Mouse (Mus musculus) heart, postnatal 10 days (tissue): ENCODE results near the gene AY358078. TPM values are rescaled to one million over a fixed set of nuclear protein-coding genes. Genes with fewer than 3 reads are reported as not detected.
"Not testable (repeated sequence)": the region's sequence is repeated elsewhere in the genome, so short reads cannot be mapped to it uniquely, and the experiment has no call there.

Experiments
- DNase-seq, 2 experiments: peaks; one replicate each; pipeline ENCODE4 v3.0.0; 2021
- intact Hi-C: fragments of 180-260 bp; cut with DNase I; formaldehyde crosslinking; loops from one replicate; pipeline ENCODE4 v1.15.1; 2025
- total RNA-seq, 2 experiments: library from RNA; stranded (reverse); gene quantifications; 2 replicates each; pipeline ENCODE4 v1.2.3; 2021

AY358078 gene
- not detected for total RNA-seq

GRCm38 (mm10) chr14:51799746-51800145 lies at the start of gene AY358078:
Gene AY358078 (plus strand): TSS chr14:51800046.
- intact Hi-C loops, result no loop called here
- DNase-seq, result no peak

DNA sequence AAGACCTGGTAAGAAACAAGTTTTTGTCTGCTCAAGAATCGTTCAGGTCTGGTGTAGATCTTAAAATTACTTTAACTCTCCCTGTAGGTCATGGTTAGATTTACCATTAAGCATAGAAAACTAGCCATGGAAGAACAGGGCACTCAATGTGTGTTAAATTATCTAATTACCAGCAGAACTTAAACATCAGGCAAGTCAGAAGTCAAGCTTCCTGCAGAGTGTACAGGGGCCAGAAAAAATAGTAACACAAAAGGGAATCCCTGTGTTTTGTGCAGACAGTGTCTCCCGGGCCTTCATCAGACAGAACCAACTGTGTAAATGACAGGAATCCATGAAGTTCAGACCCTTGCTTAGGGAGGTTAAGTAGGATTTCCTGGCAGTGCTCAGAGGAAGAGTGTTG lies 43.9 kb upstream of the AY358078 start:
- intact Hi-C loops, result loop anchor here (5.0 kb wide), 1 partner anchor 504 kb away; no protein-coding TSS in a partner anchor
- no peak for DNase-seq

- peak in 1 of 2 experiments; percentile 13 for DNase-seq
- intact Hi-C loops, result not testable (repeated sequence)
Measured at GRCm38 (mm10) chr14:51771378-51771777, 28.5 kb upstream of the AY358078 start.

GRCm38 (mm10) chr14:51773490-51773889 lies 26.4 kb upstream of the AY358078 start, which contains the start of gene Ang4:
Gene Ang4 (minus strand): TSS chr14:51773590.
- DNase-seq, result no peak
- intact Hi-C loops, result no loop called here

- intact Hi-C loops, result no loop called here
- DNase-seq, result no peak
Measured at GRCm38 (mm10) chr14:51777791-51778190, 22.1 kb upstream of the AY358078 start.

DNA sequence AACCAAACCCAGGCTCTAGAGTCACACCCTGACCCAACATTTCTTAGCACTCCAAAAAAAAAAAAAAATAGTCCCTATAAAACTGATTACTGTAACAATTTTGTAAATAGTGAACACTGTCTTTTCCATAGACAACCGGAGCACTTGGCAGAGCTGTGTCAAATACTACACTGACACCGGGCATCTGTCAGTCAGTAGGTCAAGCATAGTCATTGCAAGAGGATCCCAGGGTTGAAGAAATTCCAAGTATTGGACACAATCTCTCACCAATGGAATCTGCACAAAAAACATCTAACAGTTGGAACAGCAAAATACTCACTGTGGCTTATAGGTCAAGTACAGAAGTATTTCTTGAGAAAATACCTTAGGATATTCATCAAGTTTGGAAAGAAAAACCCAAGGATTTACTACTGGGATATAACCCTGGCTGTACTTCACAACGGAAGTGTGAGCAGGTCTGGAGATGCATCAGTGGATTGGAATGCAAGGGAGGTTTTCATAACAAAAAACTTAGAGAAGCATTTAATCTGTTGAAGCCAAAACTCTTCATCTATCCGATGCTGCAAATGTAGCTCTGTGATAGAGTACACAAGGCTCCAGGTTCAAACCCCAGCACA lies 20.9 kb upstream of the AY358078 start:
- intact Hi-C loops, result no loop called here

GRCm38 (mm10) chr14:51786335-51786734 lies 13.5 kb upstream of the AY358078 start:
- intact Hi-C loops, result no loop called here
- no peak for DNase-seq

More for the DNA sequence above, 20.9 kb upstream of the AY358078 start:
- DNase-seq, result no peak

GRCm38 (mm10) chr14:51787061-51787460 lies 12.8 kb upstream of the AY358078 start:
- intact Hi-C loops, result no loop called here
- DNase-seq, result no peak

GRCm38 (mm10) chr14:51789196-51789595 lies 10.7 kb upstream of the AY358078 start:
- DNase-seq, result no peak
- intact Hi-C loops, result no loop called here

DNA sequence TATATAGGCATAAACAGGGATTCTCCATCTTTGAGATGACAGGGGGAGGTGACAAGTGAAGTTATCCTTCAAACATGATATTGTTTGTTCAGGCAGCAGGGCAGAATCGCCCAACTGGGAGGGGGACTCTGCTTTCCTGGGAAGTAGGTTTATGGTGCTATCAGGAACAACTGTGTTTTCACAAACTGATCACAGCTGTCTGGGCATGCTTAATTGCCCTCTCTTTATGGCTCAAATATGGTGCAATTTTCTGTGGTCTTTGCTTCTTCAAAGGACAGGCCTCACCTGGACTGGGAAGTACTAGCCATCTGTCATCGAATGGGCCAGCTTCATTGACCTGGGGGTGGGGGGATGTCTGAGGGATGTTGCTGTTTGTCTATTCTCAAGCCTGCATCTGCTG lies 5.7 kb upstream of the AY358078 start:
- intact Hi-C loops, result no loop called here
- no peak for DNase-seq

DNA sequence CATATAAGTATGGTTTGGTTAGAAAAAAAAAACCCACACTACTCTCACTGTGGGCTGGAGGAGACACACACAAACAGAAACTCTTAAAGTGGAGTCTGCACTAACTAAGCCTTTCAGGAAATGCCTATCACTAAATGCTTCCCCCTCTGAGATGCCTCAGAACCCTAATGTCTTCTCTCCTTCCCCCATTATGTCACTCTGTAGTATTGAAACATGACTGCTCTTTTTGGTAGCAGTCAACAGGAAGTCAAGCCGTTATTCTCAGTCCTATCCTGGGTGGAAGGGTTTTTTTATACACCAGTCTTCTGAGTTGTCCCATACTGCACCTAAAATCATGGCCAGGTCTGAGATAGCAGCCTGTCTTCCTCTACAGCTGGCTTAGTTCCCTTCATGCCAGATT lies 26.8 kb downstream of the AY358078 start:
- intact Hi-C loops, result no loop called here

GRCm38 (mm10) chr14:51827842-51828241 lies 28.0 kb downstream of the AY358078 start:
- DNase-seq, result peak; percentile 9 to 20

More for the DNA sequence above, 26.8 kb downstream of the AY358078 start:
- DNase-seq, result no peak

DNA sequence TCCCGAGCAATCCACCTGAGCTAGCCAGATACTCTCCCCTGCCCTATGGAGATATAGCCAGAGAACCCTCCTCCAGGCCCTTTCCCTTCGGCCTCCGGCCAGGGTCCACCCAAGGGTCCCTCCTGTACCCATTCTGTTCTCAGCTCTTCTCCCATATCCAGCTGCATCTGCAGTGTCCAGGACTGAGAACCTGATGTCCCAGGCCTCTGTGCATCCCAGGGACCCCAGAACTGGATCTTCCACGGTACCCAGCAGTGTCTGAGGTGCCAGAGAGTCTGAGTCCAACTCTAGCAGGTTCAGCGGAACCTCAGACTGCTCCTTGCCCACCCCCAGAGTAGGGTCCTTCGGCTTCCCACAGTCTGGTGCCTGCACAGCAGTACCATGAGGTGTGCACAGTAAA lies 29.3 kb downstream of the AY358078 start:
- DNase-seq, result no peak
- intact Hi-C loops, result no loop called here

More at GRCm38 (mm10) chr14:51827842-51828241, 28.0 kb downstream of the AY358078 start:
- intact Hi-C loops, result loop anchor here (1.0 kb wide), 1 partner anchor 56 kb away; no protein-coding TSS in a partner anchor

- DNase-seq, result peak; percentile 1 to 3
- intact Hi-C loops, result not testable (repeated sequence)
Measured at GRCm38 (mm10) chr14:51838480-51838879, 38.6 kb downstream of the AY358078 start.

DNA sequence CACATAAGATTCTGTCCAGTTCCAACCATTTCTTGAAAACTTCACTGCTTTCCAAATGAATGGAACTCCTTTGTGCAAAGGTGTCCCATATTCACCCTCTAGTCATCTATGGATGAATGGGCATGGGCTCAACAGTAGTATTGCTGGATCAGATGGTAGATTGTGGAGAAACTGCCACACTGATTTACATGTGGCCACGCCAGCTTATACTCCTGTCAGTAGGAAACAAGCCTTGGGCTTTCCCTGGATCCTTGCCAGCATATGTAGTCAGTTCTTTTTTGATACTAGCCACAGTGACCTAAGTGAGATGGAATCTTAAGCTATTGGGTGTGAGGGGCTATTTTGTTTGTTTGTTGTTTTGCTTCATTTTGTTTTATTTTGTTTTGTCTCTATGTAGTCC lies 42.4 kb downstream of the AY358078 start:
- intact Hi-C loops, result loop anchor here (5.0 kb wide), 1 partner anchor 590 kb away; no protein-coding TSS in a partner anchor
- no peak for DNase-seq

GRCm38 (mm10) chr14:51842781-51843180 lies 42.9 kb downstream of the AY358078 start:
- intact Hi-C loops, result loop anchor here (5.0 kb wide), 1 partner anchor 590 kb away; no protein-coding TSS in a partner anchor
- DNase-seq, result no peak

- intact Hi-C loops, result loop anchor here (5.0 kb wide), 1 partner anchor 592 kb away; no protein-coding TSS in a partner anchor
- no peak for DNase-seq
Measured at GRCm38 (mm10) chr14:51843882-51844281, 44.0 kb downstream of the AY358078 start.

DNA sequence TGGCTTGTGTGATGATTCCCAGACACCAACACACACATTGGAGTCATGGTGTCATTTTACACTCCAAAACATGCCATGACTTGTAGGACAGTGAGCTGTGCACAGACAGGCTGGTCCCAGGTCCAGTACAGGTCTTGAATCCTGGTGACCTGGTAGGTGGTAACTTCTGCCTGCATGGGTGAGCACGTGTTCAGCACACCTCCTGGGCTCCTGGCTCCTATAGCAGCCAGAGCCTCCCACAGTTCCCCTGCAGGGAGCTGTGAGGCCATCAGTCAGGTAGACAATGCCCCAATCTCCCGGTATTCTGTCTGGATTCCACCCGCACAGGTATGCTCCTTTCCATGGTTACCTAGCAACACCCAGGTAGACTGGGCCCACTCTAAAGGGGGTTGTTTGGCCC lies 46.7 kb downstream of the AY358078 start:
- DNase-seq, result no peak
- intact Hi-C loops, result no loop called here

- DNase-seq, intact Hi-C loops: not testable (repeated sequence)
Measured at GRCm38 (mm10) chr14:51851006-51851405, 51.2 kb downstream of the AY358078 start.

GRCm38 (mm10) chr14:51853399-51853798 lies 53.6 kb downstream of the AY358078 start, which contains the start of gene Ear6:
Gene Ear6 (plus strand): TSS chr14:51853699.
- intact Hi-C loops, result no loop called here
- DNase-seq, result no peak

GRCm38 (mm10) chr14:51855280-51855679 lies 55.4 kb downstream of the AY358078 start:
- intact Hi-C loops, result not testable (repeated sequence)

DNA sequence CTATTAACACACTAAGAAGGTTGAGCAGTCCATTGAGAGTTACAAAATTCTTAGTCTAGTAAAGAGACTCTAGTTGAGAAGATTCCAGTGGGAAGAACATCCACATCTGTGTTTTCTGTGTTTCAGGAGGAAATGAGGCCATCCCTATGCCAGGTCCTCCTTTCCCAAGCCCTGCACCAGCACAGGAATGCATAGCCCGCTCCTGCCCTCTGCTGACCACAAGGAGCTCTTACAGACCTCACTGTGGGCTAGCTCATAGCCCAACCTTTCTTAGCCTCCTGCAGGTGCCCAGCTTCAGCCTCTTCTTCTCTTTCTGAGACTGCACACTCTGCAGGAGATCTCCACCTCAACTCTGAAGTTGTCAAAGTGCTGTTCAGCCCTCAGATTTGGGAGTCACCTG lies 63.8 kb downstream of the AY358078 start:
- DNase-seq, result peak; percentile 10 to 18
- intact Hi-C loops, result not testable (repeated sequence)

More at GRCm38 (mm10) chr14:51855280-51855679, 55.4 kb downstream of the AY358078 start:
- DNase-seq, result not testable (repeated sequence)
